Mouse (Mus musculus) C2C12 (cell line): ENCODE measurements around the gene Naa25.

Experiments used
- CEBPB ChIP-seq: IDR thresholded peaks from one replicate; pipeline ENCODE4 v1.6.1; 2011; ENCODE audit warnings: low read depth, mild to moderate bottlenecking, control low read depth, moderate library complexity
- CTCF ChIP-seq: IDR thresholded peaks from one replicate; pipeline ENCODE4 v1.5.1; 2011; ENCODE audit not compliant: control insufficient read depth, insufficient read depth, insufficient read length
- FOSL1 ChIP-seq: IDR thresholded peaks from one replicate; pipeline ENCODE4 v1.8.0; 2011; ENCODE audit warnings: mild to moderate bottlenecking, low read length; ENCODE audit not compliant: poor library complexity, insufficient read depth, severe bottlenecking
- MAX ChIP-seq: IDR thresholded peaks from one replicate; pipeline ENCODE4 v1.6.1; 2011; ENCODE audit warnings: mild to moderate bottlenecking, control low read depth
- MYOD1 ChIP-seq: IDR thresholded peaks from one replicate; pipeline ENCODE4 v1.6.1; 2011; ENCODE audit warnings: low read depth; ENCODE audit not compliant: control insufficient read depth, insufficient read length
- MYOG ChIP-seq: IDR thresholded peaks from one replicate; pipeline ENCODE4 v1.6.1; 2011; ENCODE audit not compliant: control insufficient read depth, insufficient read length; ENCODE audit errors: extremely low read depth
- USF1 ChIP-seq: IDR thresholded peaks from one replicate; pipeline ENCODE4 v1.6.1; 2011; ENCODE audit warnings: low read depth, mild to moderate bottlenecking, control low read depth, moderate library complexity

DNA sequence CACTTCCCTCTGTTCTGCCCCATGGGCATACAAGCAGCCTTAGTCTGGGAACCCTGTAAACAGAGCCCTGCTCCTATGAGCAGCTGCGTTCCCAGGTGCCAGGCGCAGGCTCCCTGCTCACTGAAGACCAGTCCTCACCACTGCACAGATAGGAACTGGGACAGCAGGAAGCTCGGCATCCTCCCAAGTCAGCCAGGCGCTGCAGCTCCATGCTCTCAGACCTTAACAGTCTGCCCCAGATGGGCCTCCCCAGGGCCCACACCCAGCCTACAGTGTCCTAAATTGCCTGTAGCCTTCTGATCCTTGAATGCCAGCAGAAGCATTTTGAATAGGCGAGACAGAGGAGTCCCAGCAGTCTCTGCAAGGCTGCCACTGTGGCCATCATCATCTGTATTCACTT is 36.0 kb upstream of the Naa25 start:
- TF ChIP-seq CTCF = no peak
- no peak for TF ChIP-seq USF1
- no peak for TF ChIP-seq MAX
- TF ChIP-seq MYOD1 = no peak
- TF ChIP-seq MYOG = no peak
- TF ChIP-seq FOSL1 = no peak
- no peak for TF ChIP-seq CEBPB
